ENCODE assay signal across 24 mouse cellular contexts in the genomic region with DNA sequence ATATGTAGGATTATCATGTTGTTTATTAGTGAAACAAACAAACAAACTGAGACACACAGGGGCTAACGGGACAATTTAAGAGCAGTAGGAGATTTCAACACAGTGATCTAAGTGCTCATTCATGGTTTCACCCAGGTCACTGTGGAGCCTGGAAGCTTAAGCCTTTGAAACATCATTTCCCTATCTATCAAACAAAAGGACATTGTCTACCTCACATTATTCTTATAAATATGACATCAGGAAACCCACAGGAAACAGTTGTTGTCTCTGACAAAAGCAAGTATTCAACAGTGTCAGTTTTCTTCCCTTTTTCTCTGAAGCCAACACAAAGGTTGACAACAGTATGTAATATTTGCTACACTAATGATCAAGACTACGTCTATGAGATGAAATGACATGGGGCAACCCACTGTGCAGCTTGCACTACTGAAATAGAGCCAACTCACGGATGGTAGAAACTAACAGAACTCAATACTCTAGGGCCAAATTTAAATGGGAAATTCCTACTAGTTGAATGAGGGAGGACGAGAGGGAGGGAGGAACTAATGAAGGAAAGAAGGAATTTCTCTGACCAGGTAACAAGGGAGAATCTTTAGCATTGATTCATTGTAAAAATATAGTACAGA.
DNase-seq lines count a peak whose midpoint lies in the region; ATAC-seq and TF ChIP-seq lines count a peak whose summit lies in the region.
"Had no signal": no experiment of that assay in that cellular context is flagged by ENCODE, and none has a peak within 500 bp of the region (broad histone marks: within the 10 kb centered on the region; RNA-seq: fewer than 3 reads in every experiment).

No protein-coding gene starts in this region.

- no peaks in the 10 kb centered on the region for H3K9me3 ChIP-seq in liver, embryonic 11.5 days (ENCODE audit: control insufficient read depth, low read length)
- H3K9me3 ChIP-seq: embryonic facial prominence, embryonic 13.5 days; embryonic facial prominence, embryonic 15.5 days; forebrain, embryonic 10.5 days; forebrain, embryonic 13.5 days; forebrain, embryonic 15.5 days; G1E had no signal

- no peaks in the 10 kb centered on the region for H3K27me3 ChIP-seq in liver, embryonic 11.5 days (replicated peaks; ENCODE audit: control insufficient read depth, insufficient read depth, low read length)
- H3K27me3 ChIP-seq: CH12.LX; embryonic facial prominence, embryonic 13.5 days; embryonic facial prominence, embryonic 15.5 days; forebrain, embryonic 13.5 days; forebrain, embryonic 15.5 days had no signal

- DNase-seq in cerebellum, adult 9-10 months, result peak; percentile 65
- DNase-seq in cerebellum, adult 11-12 months, result no peak
- peak; percentile 15 for DNase-seq in layer of hippocampus, adult 9-11 months
- no peak for DNase-seq in layer of hippocampus, adult 8-10 months (ENCODE audit: low spot score in 2 of 2)
- DNase-seq in lung, adult 2 months, result no peak
- no peak for DNase-seq in liver, embryonic 11.5 days (ENCODE audit: low spot score)
- DNase-seq: adrenal gland, adult 8-10 months; adrenal gland, postnatal 14 days; adrenal gland, postnatal 36 days; B cell, adult 2 months; embryo, embryonic 11 days; forebrain, postnatal 0 days had no signal

- no peak overlapping the region for H3K9ac ChIP-seq in liver, embryonic 11.5 days (ENCODE audit: low read depth, low read length)
- H3K9ac ChIP-seq: embryonic facial prominence, embryonic 13.5 days; embryonic facial prominence, embryonic 15.5 days; forebrain, embryonic 13.5 days; forebrain, embryonic 15.5 days; forebrain, postnatal 0 days had no signal

- no peak overlapping the region for H3K27ac ChIP-seq in liver, embryonic 11.5 days (ENCODE audit: low read depth, low read length)
- H3K27ac ChIP-seq: embryonic facial prominence, embryonic 13.5 days; embryonic facial prominence, embryonic 15.5 days; forebrain, embryonic 10.5 days; forebrain, embryonic 13.5 days; forebrain, embryonic 15.5 days had no signal

- peak; percentile 56 to 67; a peak in 3 of 4 replicates for ATAC-seq in hematopoietic stem cell, adult 5-6 weeks (replicated peaks in 1 of 2; ENCODE audit: insufficient read depth in 1 of 2, low FRiP score in 2 of 2, low TSS enrichment in 1 of 2, low read depth in 1 of 2, poor library complexity in 2 of 2, severe bottlenecking in 2 of 2)
- no peak for ATAC-seq in liver, embryonic 11.5 days (replicated peaks; ENCODE audit: low FRiP score)
- ATAC-seq: activated CD4-positive, CD25-positive, alpha-beta regulatory T cell, adult 4 months; CD4-positive, CD25-positive, alpha-beta regulatory T cell, adult 4 months; forebrain, embryonic 13.5 days; forebrain, embryonic 15.5 days; forebrain, postnatal 0 days; Patski had no signal

- TF ChIP-seq POLR2A in lung, adult 2 months (IDR thresholded peaks at IDR 0.05; ENCODE audit: borderline replicate concordance, extremely low read depth, low read depth, low read length), result no peak

- H3K4me1 ChIP-seq in lung, adult 2 months (ENCODE audit: control insufficient read depth, insufficient read depth, low read length), result no peaks in the 10 kb centered on the region
- no peaks in the 10 kb centered on the region for H3K4me1 ChIP-seq in liver, embryonic 11.5 days (replicated peaks; ENCODE audit: control insufficient read depth, insufficient read depth, low read length)
- H3K4me1 ChIP-seq: embryonic facial prominence, embryonic 13.5 days; embryonic facial prominence, embryonic 15.5 days; forebrain, embryonic 10.5 days; forebrain, embryonic 13.5 days; forebrain, embryonic 15.5 days had no signal

- no peak overlapping the region for H3K4me2 ChIP-seq in liver, embryonic 11.5 days
- H3K4me2 ChIP-seq: embryonic facial prominence, embryonic 13.5 days; embryonic facial prominence, embryonic 15.5 days; forebrain, embryonic 13.5 days; forebrain, embryonic 15.5 days had no signal

- no peak for TF ChIP-seq CTCF in lung, adult 2 months (IDR thresholded peaks at IDR 0.05; ENCODE audit: insufficient read depth, low read length)

- WGBS in lung, adult 2 months, result 63% methylated on average over 4 of the region's 4 CpGs
- 64% methylated on average over 4 of the region's 4 CpGs for WGBS in liver, embryonic 11.5 days

- H3K4me3 ChIP-seq in lung, adult 2 months (replicated peaks; ENCODE audit: extremely low read depth, low read depth, low read length), result no peak overlapping the region
- no peak overlapping the region for H3K4me3 ChIP-seq in liver, embryonic 11.5 days (ENCODE audit: low read depth, low read length)
- H3K4me3 ChIP-seq: embryonic facial prominence, embryonic 13.5 days; embryonic facial prominence, embryonic 15.5 days; erythroblast, embryonic 14.5 days; forebrain, embryonic 10.5 days; forebrain, embryonic 13.5 days; forebrain, embryonic 15.5 days had no signal

- no peaks in the 10 kb centered on the region for H3K36me3 ChIP-seq in liver, embryonic 11.5 days (ENCODE audit: control insufficient read depth, insufficient read depth, low read length)
- H3K36me3 ChIP-seq: embryonic facial prominence, embryonic 13.5 days; embryonic facial prominence, embryonic 15.5 days; forebrain, embryonic 10.5 days; forebrain, embryonic 15.5 days; G1E had no signal

Comparison
In these comparisons a context has a peak if more than half of its experiments do, and no peak if none do; other contexts are left out.
1. DNase-seq: peak in cerebellum, adult 9-10 months (single experiment) and layer of hippocampus, adult 9-11 months (single experiment); none in cerebellum, adult 11-12 months (single experiment), layer of hippocampus, adult 8-10 months (0 of 2), lung, adult 2 months (single experiment) and liver, embryonic 11.5 days (single experiment).